16 mouse cellular contexts compared by ENCODE assay signal in the genomic region with DNA sequence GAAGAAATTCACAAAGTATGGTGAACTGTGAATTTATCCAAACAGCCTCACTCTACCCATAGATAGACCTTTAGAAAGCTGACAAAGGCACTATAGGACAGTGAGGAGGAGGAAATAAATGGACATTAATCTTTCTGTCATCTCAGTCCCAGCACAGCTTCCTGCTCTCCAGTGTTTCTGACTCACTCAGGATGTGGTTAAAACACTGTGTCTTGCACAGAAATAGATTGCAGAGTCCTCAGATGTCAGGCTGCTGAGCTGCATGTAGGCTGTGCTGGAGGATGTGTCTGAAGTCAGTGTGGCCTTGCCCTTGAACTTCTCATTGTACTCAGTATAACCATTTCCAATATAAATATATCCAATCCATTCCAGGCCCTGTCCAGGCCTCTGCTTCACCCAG.
DNase-seq lines count a peak whose midpoint lies in the region; ATAC-seq lines count a peak whose summit lies in the region.
"Had no signal": no experiment of that assay in that cellular context is flagged by ENCODE, and none has a peak within 500 bp of the region (broad histone marks: within the 10 kb centered on the region; RNA-seq: fewer than 3 reads in every experiment).

No protein-coding gene starts in this region.

- peak; percentile 1 for DNase-seq in kidney, adult 11 months
- no peak for DNase-seq in kidney, postnatal 4 days
- DNase-seq in adrenal gland, postnatal 25 days = peak; percentile 1
- DNase-seq in thymus, postnatal 25 days = peak; percentile 10
- DNase-seq in ovary, postnatal 10 days (ENCODE audit: low spot score) = no peak
- no peak for DNase-seq in adipocyte (ENCODE audit: low spot score)
- no peak for DNase-seq in left cerebral cortex, adult 9 months (ENCODE audit: low spot score in 2 of 2)
- DNase-seq: cerebellum, adult 11-12 months; gastrocnemius, postnatal 25 days; heart, postnatal 36 days; lung, embryonic 14.5 days; right cerebral cortex, postnatal 4 days had no signal

- H3K4me1 ChIP-seq in liver, embryonic 15.5 days (replicated peaks) = no peaks in the 10 kb centered on the region
- H3K4me1 ChIP-seq: midbrain, embryonic 12.5 days had no signal

- H3K27ac ChIP-seq in liver, embryonic 15.5 days (replicated peaks) = no peak overlapping the region
- H3K27ac ChIP-seq: kidney, postnatal 0 days; midbrain, embryonic 12.5 days had no signal

- H3K9ac ChIP-seq in liver, embryonic 15.5 days = no peak overlapping the region
- H3K9ac ChIP-seq: lung, embryonic 14.5 days; midbrain, embryonic 12.5 days had no signal

- H3K9me3 ChIP-seq in liver, embryonic 15.5 days (replicated peaks) = no peaks in the 10 kb centered on the region

- no peaks in the 10 kb centered on the region for H3K27me3 ChIP-seq in liver, embryonic 15.5 days
- H3K27me3 ChIP-seq: midbrain, embryonic 12.5 days had no signal

- H3K36me3 ChIP-seq in liver, embryonic 15.5 days (replicated peaks) = no peaks in the 10 kb centered on the region
- H3K36me3 ChIP-seq: midbrain, embryonic 12.5 days had no signal

- 0 out of 2 replicates have a peak, but pooled peaks have one; percentile 22 for ATAC-seq in liver, embryonic 15.5 days (ENCODE audit: insufficient read depth)
- ATAC-seq: forebrain, embryonic 14.5 days had no signal

- no peak overlapping the region for H3K4me2 ChIP-seq in liver, embryonic 15.5 days
- H3K4me2 ChIP-seq: lung, embryonic 14.5 days; midbrain, embryonic 12.5 days had no signal

- no peak overlapping the region for H3K4me3 ChIP-seq in liver, embryonic 15.5 days (replicated peaks)
- H3K4me3 ChIP-seq: midbrain, embryonic 12.5 days had no signal

Comparison
In these comparisons a context has a peak if more than half of its experiments do, and no peak if none do; other contexts are left out.
1. DNase-seq: peak in kidney, adult 11 months (single experiment), adrenal gland, postnatal 25 days (single experiment) and thymus, postnatal 25 days (single experiment); none in kidney, postnatal 4 days (0 of 2), ovary, postnatal 10 days (single experiment), adipocyte (single experiment) and left cerebral cortex, adult 9 months (0 of 2).